Mouse (Mus musculus) liver, adult 2 months (tissue): ENCODE data around the gene Mamstr.

Experiments
- CTCF ChIP-seq: fragments of 200-500 bp; IDR thresholded peaks from 2 replicates; pipeline ENCODE4 v1.5.1; 2011; ENCODE audit warnings: low read depth, low read length, control low read depth
- POLR2A ChIP-seq: fragments of 200-500 bp; IDR thresholded peaks from 2 replicates; pipeline ENCODE4 v1.6.1; 2011; ENCODE audit warnings: low read length, control low read depth; ENCODE audit not compliant: insufficient read depth; ENCODE audit errors: extremely low read depth

- TF ChIP-seq POLR2A (no peak), CTCF (no peak)
Observed at GRCm38 (mm10) chr7:45638623-45639401, 965 bp upstream of the Mamstr start.
